Mouse (Mus musculus): ENCODE data around the gene Cox5a.

DNA sequence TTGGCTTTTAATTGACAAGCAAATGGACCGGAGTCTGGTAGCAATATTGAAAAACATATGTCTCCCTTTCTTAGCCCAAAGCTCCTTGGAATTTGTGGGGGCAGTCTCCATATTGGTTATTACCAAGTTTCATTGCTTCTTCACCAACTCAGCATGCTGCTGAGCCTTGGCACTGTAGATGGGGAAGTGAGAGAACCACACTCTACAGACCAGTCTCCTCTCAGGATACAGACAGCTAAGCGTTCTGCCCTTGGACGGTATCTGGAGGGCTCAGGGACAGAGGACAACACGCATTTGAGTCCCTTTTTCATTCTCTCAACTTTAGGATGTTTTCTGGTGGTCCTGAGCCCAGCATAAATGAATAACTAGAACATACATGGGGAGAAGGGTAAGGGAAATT lies 37.6 kb downstream of the Cox5a start:
- no peak for TF ChIP-seq POLR2A (IDR thresholded peaks at IDR 0.05; ENCODE audit: low read depth, low read length)
- TF ChIP-seq CTCF (IDR thresholded peaks at IDR 0.05; ENCODE audit: extremely low read depth, insufficient read depth, insufficient read length, insufficient replicate concordance): no peak
